22 mouse cellular contexts compared by ENCODE assay signal in the genomic region with DNA sequence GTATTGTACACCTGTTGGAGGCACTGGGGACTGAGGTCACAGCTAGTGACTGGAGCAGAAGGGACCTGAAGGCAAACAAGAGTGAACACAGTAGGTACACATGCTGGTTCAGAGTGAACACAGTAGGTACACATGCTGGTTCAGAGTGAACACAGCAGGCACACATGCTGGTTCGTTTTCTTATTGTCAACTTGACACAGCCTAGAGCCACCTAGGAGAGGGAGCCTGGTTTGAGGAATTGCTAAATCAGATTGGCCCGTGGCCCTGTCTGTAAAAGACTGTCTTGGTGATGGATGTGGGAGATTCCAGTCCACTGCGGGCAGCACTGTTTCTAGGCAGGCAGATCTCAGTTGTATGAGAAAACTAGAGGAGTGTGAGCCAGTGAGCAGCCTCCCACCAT. TPM values are rescaled to one million over a fixed set of nuclear protein-coding genes. Genes with fewer than 3 reads are reported as not detected.
DNase-seq lines count a peak whose midpoint lies in the region; ATAC-seq and TF ChIP-seq lines count a peak whose summit lies in the region.
"Had no signal": no experiment of that assay in that cellular context is flagged by ENCODE, and none has a peak within 500 bp of the region (broad histone marks: within the 10 kb centered on the region; RNA-seq: fewer than 3 reads in every experiment).

No protein-coding gene starts in this region.

- no peaks in the 10 kb centered on the region for H3K9me3 ChIP-seq in heart, embryonic 13.5 days
- H3K9me3 ChIP-seq in G1E (replicated peaks), result no peaks in the 10 kb centered on the region
- no peaks in the 10 kb centered on the region for H3K9me3 ChIP-seq in liver, embryonic 14.5 days (ENCODE audit: control insufficient read depth, low read length)
- no peaks in the 10 kb centered on the region for H3K9me3 ChIP-seq in intestine, embryonic 16.5 days (ENCODE audit: control insufficient read depth, low read length)
- H3K9me3 ChIP-seq: hindbrain, embryonic 13.5 days; kidney, embryonic 15.5 days; lung, embryonic 15.5 days; midbrain, embryonic 13.5 days; neural tube, embryonic 13.5 days had no signal

- DNase-seq in heart, adult 18-20 months, result no peak
- no peak for DNase-seq in G1E (ENCODE audit: low spot score)
- DNase-seq in liver, embryonic 14.5 days (ENCODE audit: low read depth in 3 of 3, low spot score in 3 of 3), result no peak
- no peak for DNase-seq in cerebellum, postnatal 10 days
- DNase-seq in c-Kit-positive CD71-positive TER-119-positive erythroid progenitor cells, embryonic 14.5 days (ENCODE audit: low spot score), result no peak
- DNase-seq: adrenal gland, postnatal 36 days; cerebellum, adult 2 months; gastrocnemius, postnatal 10 days; heart, adult 11 months; kidney, postnatal 4 days; layer of hippocampus, adult 9-11 months; right cerebral cortex, postnatal 14 days; thymus, adult 2 months had no signal

- H3K4me3 ChIP-seq in heart, embryonic 13.5 days, result no peak overlapping the region
- peak overlapping the region; percentile 66; the same call in 1 of the 2 replicates for H3K4me3 ChIP-seq in G1E (ENCODE audit: low read depth, low read length)
- H3K4me3 ChIP-seq in bone marrow, adult 2 months (replicated peaks; ENCODE audit: control insufficient read depth, low read depth, low read length), result no peak overlapping the region
- peak overlapping the region in 1 of 2 experiments; percentile 36; a peak in 2 of 4 replicates for H3K4me3 ChIP-seq in liver, embryonic 14.5 days (ENCODE audit: insufficient read depth in 1 of 2, low read depth in 2 of 2, low read length in 2 of 2)
- no peak overlapping the region for H3K4me3 ChIP-seq in intestine, embryonic 16.5 days (ENCODE audit: low read length)
- H3K4me3 ChIP-seq: hindbrain, embryonic 13.5 days; kidney, embryonic 15.5 days; lung, embryonic 15.5 days; midbrain, embryonic 13.5 days; neural tube, embryonic 13.5 days had no signal

- no peaks in the 10 kb centered on the region for H3K27me3 ChIP-seq in heart, embryonic 13.5 days (replicated peaks)
- no peaks in the 10 kb centered on the region for H3K27me3 ChIP-seq in G1E (ENCODE audit: insufficient read depth, low read length)
- no peaks in the 10 kb centered on the region for H3K27me3 ChIP-seq in liver, embryonic 14.5 days (ENCODE audit: control insufficient read depth, insufficient read depth, low read length)
- no peaks in the 10 kb centered on the region for H3K27me3 ChIP-seq in intestine, embryonic 16.5 days (replicated peaks; ENCODE audit: control insufficient read depth, insufficient read depth, low read length)
- H3K27me3 ChIP-seq: kidney, embryonic 15.5 days; lung, embryonic 15.5 days; midbrain, embryonic 13.5 days; neural tube, embryonic 13.5 days had no signal

- peaks cover 41% of the 10 kb centered on the region for H3K4me1 ChIP-seq in heart, embryonic 13.5 days
- H3K4me1 ChIP-seq in G1E (ENCODE audit: insufficient read depth, low read depth, low read length), result peaks cover 86% of the 10 kb centered on the region
- H3K4me1 ChIP-seq in bone marrow, adult 2 months (ENCODE audit: control insufficient read depth, insufficient read depth, low read length), result peaks cover 7% of the 10 kb centered on the region; the same call in 1 of the 2 replicates
- peaks cover 83 to 86% of the 10 kb centered on the region in 2 experiments for H3K4me1 ChIP-seq in liver, embryonic 14.5 days (replicated peaks; ENCODE audit: control insufficient read depth in 2 of 2, insufficient read depth in 2 of 2, low read length in 1 of 2)
- H3K4me1 ChIP-seq in intestine, embryonic 16.5 days (ENCODE audit: control insufficient read depth, insufficient read depth, low read length), result peaks cover 11% of the 10 kb centered on the region

- TF ChIP-seq CTCF in G1E (IDR thresholded peaks at IDR 0.05; ENCODE audit: low read depth, low read length), result no peak
- TF ChIP-seq CTCF in bone marrow, adult 2 months (IDR thresholded peaks at IDR 0.05; ENCODE audit: control insufficient read depth, insufficient read depth, low read length), result no peak
- no peak for TF ChIP-seq CTCF in liver, embryonic 14.5 days (IDR thresholded peaks at IDR 0.05; ENCODE audit: low read depth)

- ATAC-seq in heart, embryonic 13.5 days (ENCODE audit: extremely low read depth, insufficient number of reproducible peaks, low FRiP score, low TSS enrichment), result no peak
- ATAC-seq in G1E (ENCODE audit: extremely low read depth, insufficient number of reproducible peaks, low FRiP score, poor library complexity, severe bottlenecking), result no peak
- ATAC-seq in liver, embryonic 14.5 days (ENCODE audit: insufficient read depth), result no peak
- ATAC-seq in intestine, embryonic 16.5 days, result no peak
- ATAC-seq: inflammation-experienced regulatory T-cells, adult 6 months; midbrain, embryonic 13.5 days had no signal

- no peak for TF ChIP-seq POLR2A in bone marrow, adult 2 months (IDR thresholded peaks at IDR 0.05; ENCODE audit: borderline replicate concordance, control insufficient read depth, low read depth, low read length)

- 0 out of 2 replicates have a peak overlapping the region, but pooled peaks have one; percentile 64 for H3K27ac ChIP-seq in heart, embryonic 13.5 days (replicated peaks)
- peak overlapping the region; percentile 74 for H3K27ac ChIP-seq in bone marrow, adult 2 months (ENCODE audit: control insufficient read depth, insufficient read depth, low read depth, low read length, poor library complexity)
- peak overlapping the region; percentile 98 for H3K27ac ChIP-seq in liver, embryonic 14.5 days
- no peak overlapping the region for H3K27ac ChIP-seq in intestine, embryonic 16.5 days (ENCODE audit: low read length)
- H3K27ac ChIP-seq: hindbrain, embryonic 13.5 days; kidney, embryonic 15.5 days; lung, embryonic 15.5 days; midbrain, embryonic 13.5 days; neural tube, embryonic 13.5 days had no signal

- TF ChIP-seq EP300 in liver, embryonic 14.5 days (IDR thresholded peaks at IDR 0.05; ENCODE audit: low read depth), result no peak

- WGBS in heart, embryonic 13.5 days, result 64% methylated on average over 3 of the region's 3 CpGs
- 70% methylated on average over 3 of the region's 3 CpGs for WGBS in bone marrow, adult 2 months
- WGBS in liver, embryonic 14.5 days (ENCODE audit: insufficient replicate concordance), result 65% methylated on average over 3 of the region's 3 CpGs
- WGBS in intestine, embryonic 16.5 days, result 65% methylated on average over 3 of the region's 3 CpGs

- H3K9ac ChIP-seq in heart, embryonic 13.5 days, result no peak overlapping the region
- H3K9ac ChIP-seq in liver, embryonic 14.5 days (replicated peaks), result peak overlapping the region; percentile 70
- H3K9ac ChIP-seq in intestine, embryonic 16.5 days (ENCODE audit: low read depth, low read length), result no peak overlapping the region
- H3K9ac ChIP-seq: hindbrain, embryonic 13.5 days; kidney, embryonic 15.5 days; lung, embryonic 15.5 days; midbrain, embryonic 13.5 days; neural tube, embryonic 13.5 days had no signal

- no peaks in the 10 kb centered on the region for H3K36me3 ChIP-seq in heart, embryonic 13.5 days
- peaks cover 24% of the 10 kb centered on the region for H3K36me3 ChIP-seq in G1E (replicated peaks)
- no peaks in the 10 kb centered on the region for H3K36me3 ChIP-seq in liver, embryonic 14.5 days (replicated peaks; ENCODE audit: control insufficient read depth, insufficient read depth, low read depth)
- H3K36me3 ChIP-seq in intestine, embryonic 16.5 days (ENCODE audit: control insufficient read depth, insufficient read depth, low read length), result no peaks in the 10 kb centered on the region
- H3K36me3 ChIP-seq: hindbrain, embryonic 13.5 days; kidney, embryonic 15.5 days; lung, embryonic 15.5 days; midbrain, embryonic 13.5 days; neural tube, embryonic 13.5 days had no signal

- H3K4me2 ChIP-seq in heart, embryonic 13.5 days, result peak overlapping the region; percentile 27; the same call in 1 of the 2 replicates
- peak overlapping the region; percentile 83 for H3K4me2 ChIP-seq in liver, embryonic 14.5 days (ENCODE audit: low read depth)
- H3K4me2 ChIP-seq in intestine, embryonic 16.5 days (ENCODE audit: low read depth, low read length), result no peak overlapping the region
- H3K4me2 ChIP-seq: hindbrain, embryonic 13.5 days; kidney, embryonic 15.5 days; lung, embryonic 15.5 days; midbrain, embryonic 13.5 days; neural tube, embryonic 13.5 days had no signal

RNA-seq across cellular contexts. Expression of a gene that starts 25.0 kb away (rescaled TPM):
- 4.5 and 4.6 TPM in 2 replicates for polyA plus RNA-seq in heart, embryonic 13.5 days (2015; fragmentation: Nextera tagmentation; extraction: Ambion mirVana)
- total RNA-seq in heart, adult 18-20 months (2021), result 1 to 10 TPM; 4.0 to 4.9 TPM
- 7.5 and 9.7 TPM in 2 replicates for total RNA-seq in G1E (2014; fragmentation: Nextera tagmentation)
- 24.4 TPM in 2 replicates for total RNA-seq in G1E (2017)
- polyA plus RNA-seq in G1E (2012), result 9.8 and 10.3 TPM in 2 replicates
- polyA plus RNA-seq in bone marrow, adult 2 months (2011; ENCODE audit: insufficient read depth, insufficient read length, low replicate concordance, missing spikeins), result 33.5 and 34.8 TPM in 2 replicates
- polyA plus RNA-seq in liver, embryonic 14.5 days (2012; rRNA removed), result 7.3 and 11.7 TPM in 2 replicates
- 24.6 and 25.2 TPM in 2 replicates for polyA plus RNA-seq in liver, embryonic 14.5 days (2014; fragmentation: Nextera tagmentation; extraction: Ambion mirVana)
- polyA plus RNA-seq in intestine, embryonic 16.5 days (2015; fragmentation: Nextera tagmentation; extraction: Ambion mirVana), result 6.8 and 8.0 TPM in 2 replicates

RNA-seq across cellular contexts. Expression of a gene that starts 56.6 kb away (rescaled TPM):
- 152 and 172 TPM in 2 replicates for polyA plus RNA-seq in heart, embryonic 13.5 days (2015; fragmentation: Nextera tagmentation; extraction: Ambion mirVana)
- total RNA-seq in heart, adult 18-20 months (2021), result 10 to 100 TPM; 68.7 to 71.3 TPM
- total RNA-seq in G1E (2014; fragmentation: Nextera tagmentation) (176 and 189 TPM in 2 replicates), G1E (2017) (258 and 270 TPM in 2 replicates)
- 15.9 and 30.0 TPM in 2 replicates for polyA plus RNA-seq in G1E (2012)
- 27.0 and 37.6 TPM in 2 replicates for polyA plus RNA-seq in bone marrow, adult 2 months (2011; ENCODE audit: insufficient read depth, insufficient read length, low replicate concordance, missing spikeins)
- 32.3 and 50.1 TPM in 2 replicates for polyA plus RNA-seq in liver, embryonic 14.5 days (2012; rRNA removed)
- polyA plus RNA-seq in liver, embryonic 14.5 days (2014; fragmentation: Nextera tagmentation; extraction: Ambion mirVana), result 129 and 132 TPM in 2 replicates
- polyA plus RNA-seq in intestine, embryonic 16.5 days (2015; fragmentation: Nextera tagmentation; extraction: Ambion mirVana), result 203 and 219 TPM in 2 replicates

RNA-seq across cellular contexts. Expression of a gene that starts 56.6 kb away (rescaled TPM):
- 59.6 and 65.8 TPM in 2 replicates for polyA plus RNA-seq in heart, embryonic 13.5 days (2015; fragmentation: Nextera tagmentation; extraction: Ambion mirVana)
- total RNA-seq in heart, adult 18-20 months (2021), result 10 to 100 TPM; 27.3 to 27.8 TPM
- total RNA-seq in G1E (2014; fragmentation: Nextera tagmentation) (71.3 and 81.1 TPM in 2 replicates), G1E (2017) (230 and 242 TPM in 2 replicates)
- 227 and 276 TPM in 2 replicates for polyA plus RNA-seq in G1E (2012)
- 33.7 and 44.1 TPM in 2 replicates for polyA plus RNA-seq in bone marrow, adult 2 months (2011; ENCODE audit: insufficient read depth, insufficient read length, low replicate concordance, missing spikeins)
- 31.8 and 47.7 TPM in 2 replicates for polyA plus RNA-seq in liver, embryonic 14.5 days (2012; rRNA removed)
- polyA plus RNA-seq in liver, embryonic 14.5 days (2014; fragmentation: Nextera tagmentation; extraction: Ambion mirVana), result 66.0 and 68.3 TPM in 2 replicates
- polyA plus RNA-seq in intestine, embryonic 16.5 days (2015; fragmentation: Nextera tagmentation; extraction: Ambion mirVana), result 149 and 155 TPM in 2 replicates
